Mouse (Mus musculus): ENCODE measurements around the gene Slc44a4.

DNA sequence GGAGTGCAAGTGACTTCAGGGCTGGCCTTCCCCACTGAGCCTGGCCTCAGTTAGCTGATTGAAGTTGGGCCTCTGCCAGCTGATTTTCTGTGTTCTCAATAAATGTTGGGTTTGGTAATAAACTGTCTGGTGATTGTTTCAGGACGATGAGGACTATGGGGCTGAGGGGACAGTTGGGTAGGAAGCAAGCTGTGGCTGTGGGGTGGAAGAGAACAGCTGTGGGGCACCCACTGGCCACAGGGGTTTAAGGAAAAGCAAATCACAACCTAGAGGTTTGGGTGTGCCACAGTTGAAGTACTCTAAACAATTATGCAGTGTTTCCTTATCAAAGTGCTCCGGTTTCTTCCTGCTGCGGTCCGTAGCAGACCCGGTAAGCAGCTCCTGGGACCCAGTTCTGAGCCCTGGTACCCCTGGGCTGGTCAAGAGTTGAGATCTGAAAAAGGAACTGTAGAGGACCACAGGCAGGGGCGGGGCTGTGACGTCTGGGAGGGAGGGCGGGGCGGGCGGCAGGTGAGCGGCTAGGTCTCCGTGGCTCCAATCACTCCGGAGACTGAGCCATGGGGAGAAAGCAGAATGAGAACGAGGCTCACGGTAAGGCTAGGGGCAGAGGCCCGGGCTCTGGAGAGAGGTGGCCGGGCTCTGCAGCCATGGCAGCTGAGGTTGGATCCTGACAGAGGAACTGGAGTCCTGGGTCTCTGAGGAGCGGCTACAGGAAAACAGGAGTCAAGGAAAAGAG is at the start of gene Slc44a4:
- no peak for TF ChIP-seq CTCF (IDR thresholded peaks at IDR 0.05; ENCODE audit: control insufficient read depth, insufficient read depth, insufficient replicate concordance, low read depth, low read length)
- TF ChIP-seq POLR2A (IDR thresholded peaks at IDR 0.05; ENCODE audit: control insufficient read depth, low read depth, low read length) = no peak
